Mouse (Mus musculus) right cerebral cortex, postnatal 36 days (tissue): Measurements from ENCODE around the gene Ddx4.

Experiments used
- DNase-seq, 2 experiments: peaks; one replicate each; pipeline ENCODE4 v3.0.0; 2022; ENCODE audit warnings: low spot score in 2 of 2, mixed read lengths in 1 of 2

Gene Ddx4

DNA sequence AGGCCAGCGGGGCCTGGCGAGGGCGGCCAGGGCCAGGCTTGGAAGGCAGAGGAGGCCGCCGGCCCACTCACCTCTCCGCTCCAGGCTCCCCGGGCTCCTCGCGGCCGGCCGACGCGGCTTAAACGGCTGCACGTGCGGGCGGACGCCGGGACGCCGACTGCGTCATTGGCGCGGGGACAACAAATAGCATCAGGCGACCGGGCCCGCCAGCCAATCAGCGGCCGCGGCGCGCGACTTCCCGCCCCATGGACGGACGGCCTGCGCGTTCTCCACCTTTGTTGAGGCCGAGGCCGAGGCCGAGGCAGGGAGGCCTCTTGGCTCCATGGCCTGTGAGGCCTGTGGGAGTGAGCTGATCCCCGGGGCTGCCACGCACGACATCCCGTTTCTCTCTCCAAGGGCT is at the start of gene Ddx4:
Gene Ddx4, minus strand, starts transcription at position 271 of the 400 bp plus-strand sequence.
- no peak for DNase-seq

DNA sequence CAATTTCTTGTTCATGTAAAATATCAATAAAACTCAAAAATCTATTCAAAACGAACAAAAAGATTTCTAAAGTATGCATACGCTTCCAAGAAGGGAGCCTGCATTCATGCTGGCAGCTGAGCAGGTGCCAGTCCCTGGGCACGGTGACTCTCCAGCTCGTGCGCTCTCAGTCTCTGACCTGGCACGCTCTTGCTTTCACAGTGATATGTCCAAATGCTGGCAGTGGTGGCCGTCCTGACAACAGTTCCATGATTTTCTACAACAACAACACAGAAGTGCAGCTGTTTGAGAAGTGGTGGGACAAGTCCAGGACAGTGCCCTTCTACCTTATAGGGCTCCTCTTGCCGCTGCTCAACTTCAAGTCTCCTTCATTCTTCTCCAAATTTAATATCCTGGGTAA is 49.0 kb upstream of the Ddx4 start:
- DNase-seq: no peak

DNA sequence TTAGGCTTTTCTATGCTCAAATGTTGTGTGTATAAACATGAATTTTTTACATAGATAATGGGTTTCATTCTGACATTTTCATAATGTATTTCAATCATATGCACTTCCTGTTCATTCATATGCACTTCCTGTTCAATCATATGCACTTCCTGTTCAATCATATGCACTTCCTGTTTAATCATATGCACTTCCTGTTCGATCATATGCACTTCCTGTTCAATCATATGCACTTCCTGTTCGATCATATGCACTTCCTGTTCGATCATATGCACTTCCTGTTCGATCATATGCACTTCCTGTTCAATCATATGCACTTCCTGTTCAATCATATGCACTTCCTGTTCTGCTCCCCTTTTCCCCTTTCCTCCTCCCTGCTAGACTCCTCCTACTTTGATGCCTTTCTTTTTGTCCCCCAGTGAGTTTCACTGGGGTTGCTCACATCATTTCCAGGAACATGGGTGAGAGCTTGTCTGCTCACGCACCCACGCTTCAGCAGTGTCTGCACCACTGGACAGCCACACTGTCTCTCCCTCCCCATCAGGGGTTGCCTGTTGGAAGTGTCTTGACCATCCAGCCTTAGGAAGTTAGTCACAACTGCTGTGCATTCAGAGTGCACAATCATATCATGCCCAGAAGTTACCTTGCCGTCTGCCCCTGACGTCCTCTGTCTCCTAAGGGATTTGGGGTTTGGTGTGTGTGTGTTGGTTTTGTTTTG is 43.4 kb upstream of the Ddx4 start:
- no peak for DNase-seq

DNA sequence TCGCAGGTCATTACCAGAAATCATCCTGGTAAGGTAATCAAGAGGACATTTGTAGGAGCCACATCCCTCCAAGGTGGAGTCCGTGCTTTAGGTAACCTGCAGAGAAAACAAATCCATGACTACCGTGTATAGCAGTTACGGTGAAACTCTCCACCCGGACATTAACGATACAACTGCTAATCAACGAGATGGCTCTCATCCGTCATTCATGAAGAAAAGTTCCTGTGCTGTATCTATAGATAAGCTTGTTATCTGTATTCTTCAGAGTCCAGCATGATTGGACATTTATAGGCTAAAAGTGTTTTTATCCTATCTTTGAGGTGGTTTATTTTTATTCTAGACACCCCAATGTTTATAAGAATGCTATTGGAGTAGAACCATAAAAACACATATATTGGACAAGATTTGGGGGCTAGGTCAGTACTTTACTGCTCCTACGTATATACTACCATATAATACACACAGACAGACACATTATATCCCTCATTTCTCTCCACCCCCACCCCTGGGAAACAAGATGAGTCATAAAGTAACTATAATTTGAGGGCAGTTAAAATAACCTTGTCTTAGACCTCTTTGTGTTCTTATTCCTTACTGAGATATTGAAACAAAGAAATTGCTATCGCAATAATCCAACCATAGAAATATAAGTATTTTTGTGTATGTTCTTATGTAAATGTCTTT is 40.7 kb upstream of the Ddx4 start:
- no peak for DNase-seq

DNA sequence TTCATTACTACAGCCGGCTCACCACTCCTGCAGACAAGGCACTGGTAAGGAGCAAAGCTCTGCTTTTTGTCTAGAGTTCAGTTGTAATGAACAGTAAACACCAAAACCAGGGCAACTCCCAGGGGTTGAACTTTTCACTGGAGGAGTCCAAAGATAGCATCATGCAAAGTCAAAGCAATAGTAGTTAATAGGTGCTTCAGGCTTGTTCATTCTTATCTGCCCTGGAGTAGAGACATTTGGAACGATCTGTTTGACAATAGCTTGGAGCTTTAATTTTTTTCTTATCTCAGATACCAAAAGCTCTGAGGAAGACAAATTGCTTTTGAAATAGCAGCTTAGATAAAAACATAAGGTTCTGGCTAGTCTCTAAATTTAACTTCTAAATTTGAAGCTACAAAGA is 33.9 kb upstream of the Ddx4 start:
- no peak for DNase-seq

DNA sequence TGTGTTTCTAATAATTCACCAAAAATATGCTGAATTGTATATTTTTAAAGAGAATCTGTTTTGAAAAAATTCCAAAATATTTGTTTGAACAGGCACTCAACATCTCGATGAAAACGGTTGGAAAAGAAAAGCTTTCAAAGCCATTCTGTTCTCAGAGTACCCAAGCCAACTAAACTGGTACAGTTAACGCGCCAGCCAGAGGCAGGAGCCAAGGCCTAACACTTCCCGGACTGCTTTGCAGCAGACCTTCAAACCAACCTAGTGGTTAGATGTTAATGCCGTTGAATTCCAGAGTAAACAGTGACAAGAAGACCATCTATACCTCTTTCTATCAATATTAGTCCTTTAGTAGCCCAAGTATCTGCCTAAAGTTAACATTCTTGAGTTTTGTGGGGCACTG is 31.7 kb upstream of the Ddx4 start:
- DNase-seq: no peak

DNA sequence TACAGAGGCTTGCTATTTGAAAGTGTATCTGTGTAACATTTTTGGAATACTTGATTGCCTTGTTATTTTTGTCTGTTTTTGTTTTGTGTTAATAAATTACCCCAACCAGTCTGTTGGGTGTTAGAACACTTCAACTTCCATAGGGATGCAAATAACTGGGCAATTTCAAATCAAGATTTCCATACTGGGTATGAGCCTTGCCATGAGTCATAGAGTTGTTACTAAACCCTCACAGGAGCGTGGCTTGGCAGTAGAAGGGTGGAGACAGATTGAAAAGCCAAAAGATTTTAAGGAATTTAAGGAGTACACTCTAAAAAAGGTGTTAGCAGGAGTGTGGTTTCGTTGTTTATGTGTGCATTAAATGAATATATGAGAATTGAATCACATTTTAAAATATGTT is 31.0 kb upstream of the Ddx4 start:
- DNase-seq: no peak

DNA sequence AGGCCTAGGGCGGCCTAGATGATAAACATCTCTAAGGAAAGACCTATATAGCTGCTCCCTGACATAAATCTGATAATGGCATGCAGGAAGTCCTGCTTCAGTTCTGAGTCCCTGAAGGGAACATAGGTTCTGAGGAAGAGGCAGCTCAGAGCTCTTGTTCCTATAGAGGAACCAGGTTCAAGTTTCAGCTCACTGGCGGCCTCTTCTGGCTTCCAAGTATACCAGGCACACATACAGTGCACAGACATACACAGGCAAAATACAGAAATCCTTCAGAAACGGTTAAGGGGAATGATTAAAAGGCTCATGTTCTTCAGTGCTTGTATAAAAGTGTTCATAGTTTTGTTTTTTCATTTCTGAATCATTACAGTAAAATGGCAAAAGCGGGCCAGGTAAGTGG is 25.9 kb upstream of the Ddx4 start:
- no peak for DNase-seq

DNA sequence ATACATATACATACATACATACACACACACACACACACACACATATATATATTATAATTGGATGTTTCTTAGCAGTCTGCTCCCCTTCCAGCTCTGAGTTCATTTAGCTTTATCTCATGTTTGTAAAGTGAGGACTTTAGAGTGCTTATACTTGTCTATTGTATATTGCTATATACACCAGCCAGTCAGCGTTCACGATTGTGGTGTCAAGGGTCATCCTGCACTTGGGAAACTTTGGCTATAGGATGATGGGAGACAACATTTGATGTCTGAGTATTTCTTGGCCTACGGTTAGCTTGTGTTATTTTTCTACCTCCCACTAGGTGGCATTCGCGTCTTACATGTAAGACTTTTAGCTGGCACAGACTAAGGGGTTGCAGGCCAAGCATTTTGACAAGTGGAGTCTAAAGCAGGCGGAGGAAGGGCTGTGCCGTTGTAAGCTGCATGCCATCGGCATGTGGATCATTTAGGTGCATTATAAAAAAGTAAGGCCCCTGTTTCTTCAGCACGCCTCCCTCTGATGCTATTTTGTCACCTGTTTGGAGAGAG is 21.7 kb upstream of the Ddx4 start:
- DNase-seq: peak; percentile 13 to 27

DNA sequence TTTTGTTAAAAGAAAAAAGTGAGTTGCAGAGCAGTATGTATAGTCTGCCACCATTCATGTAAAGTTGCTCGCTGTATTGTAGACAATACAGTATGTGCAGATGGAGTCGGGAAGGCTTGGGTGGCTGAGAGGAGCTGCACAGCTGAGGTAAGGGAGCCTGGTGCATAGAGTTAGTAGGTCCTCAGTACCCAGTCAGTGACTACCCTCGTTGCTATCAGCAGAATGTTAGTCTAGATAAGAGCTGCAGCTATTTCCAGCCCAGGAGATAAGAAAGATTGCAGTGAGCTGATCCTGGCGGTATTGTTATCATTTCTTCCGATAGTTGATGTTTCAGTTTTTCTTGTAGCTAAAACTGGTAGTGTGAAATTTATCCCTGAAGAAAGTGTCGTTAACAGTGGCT is 20.5 kb upstream of the Ddx4 start:
- no peak for DNase-seq

DNA sequence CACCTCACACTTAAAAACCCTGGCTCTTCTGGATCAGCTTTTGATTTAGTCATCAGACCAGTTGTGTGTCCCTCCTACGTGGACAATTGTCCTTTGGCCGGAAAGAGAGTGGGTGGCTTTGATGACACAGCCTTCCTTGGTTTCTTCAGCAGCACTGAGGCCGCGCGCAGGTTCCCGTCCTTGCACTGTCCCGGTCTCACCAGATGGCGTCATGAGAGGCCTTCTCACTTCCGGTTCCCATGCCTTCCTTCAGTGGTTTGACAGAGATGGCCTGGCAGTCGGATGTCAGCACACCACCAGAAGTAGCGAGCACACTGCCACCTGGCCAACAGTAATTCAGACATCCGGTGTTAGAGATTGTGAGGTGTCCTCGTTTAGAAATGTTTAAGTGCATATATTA is 19.4 kb upstream of the Ddx4 start:
- DNase-seq: no peak

DNA sequence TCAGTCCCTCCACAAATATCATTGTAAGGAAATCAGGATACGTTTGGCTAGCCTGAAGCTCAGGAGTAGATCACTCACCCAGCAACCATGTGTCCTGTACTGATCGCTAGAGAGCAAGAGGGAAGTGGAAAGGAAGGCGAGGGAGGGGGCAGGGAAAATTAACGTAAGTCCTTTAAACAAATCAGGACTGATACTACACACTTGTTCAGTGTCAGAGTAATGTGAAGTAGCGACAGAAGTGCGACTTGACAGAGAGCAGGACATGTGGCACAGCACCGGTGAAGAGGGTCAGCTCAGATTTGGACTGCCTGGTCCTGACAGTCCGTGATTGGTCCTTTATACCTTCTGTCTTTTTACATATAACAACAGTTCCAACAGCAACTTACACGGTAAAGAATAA is 14.9 kb upstream of the Ddx4 start:
- DNase-seq: no peak

DNA sequence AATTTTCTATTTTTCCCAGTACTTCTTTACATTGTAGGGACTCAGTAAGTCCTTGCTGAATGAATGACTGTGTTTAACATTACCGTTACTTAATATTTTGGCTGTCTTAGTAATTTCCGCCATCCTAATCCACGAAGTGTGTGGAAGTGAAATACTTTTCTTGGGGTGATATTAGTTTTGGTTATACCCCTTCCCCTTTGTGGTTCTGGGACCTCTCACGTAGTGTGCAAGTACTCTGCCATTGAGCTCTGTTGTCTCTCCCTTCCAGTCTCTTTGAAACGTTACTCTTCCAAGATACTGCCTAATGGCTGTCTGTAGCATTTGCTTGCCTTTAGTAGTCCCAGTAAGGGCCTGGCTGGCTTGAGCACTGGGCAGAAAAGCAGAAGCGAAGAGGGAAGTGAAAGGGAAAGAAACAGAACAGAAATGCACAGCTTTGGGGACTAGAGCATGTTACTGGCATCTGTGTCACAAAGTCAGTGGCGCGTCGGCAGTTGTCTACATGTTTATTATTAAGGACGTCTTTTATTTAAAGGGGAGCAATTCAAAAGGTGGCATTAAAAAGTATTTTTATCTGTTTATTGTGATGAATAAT is 14.3 kb upstream of the Ddx4 start:
- no peak for DNase-seq

DNA sequence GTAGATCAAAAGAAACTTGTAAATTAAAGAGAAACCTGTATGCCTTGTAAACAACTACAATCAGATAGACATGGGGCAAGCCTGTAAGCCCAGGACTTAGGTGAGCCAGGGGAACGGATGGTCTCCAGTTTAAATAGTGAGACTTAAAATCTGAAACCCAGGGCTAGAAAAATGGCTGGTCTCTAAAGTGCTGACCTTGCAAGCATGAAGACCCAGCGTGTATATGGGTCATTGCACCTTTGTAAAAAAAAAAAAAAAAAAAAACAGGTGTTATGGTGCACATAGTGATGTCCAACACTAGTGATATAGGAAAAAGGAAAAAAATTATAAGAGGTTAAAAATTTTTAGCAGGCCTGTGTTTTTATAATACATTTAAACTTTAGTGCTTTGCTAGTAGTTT is 9.4 kb upstream of the Ddx4 start:
- DNase-seq: no peak

DNA sequence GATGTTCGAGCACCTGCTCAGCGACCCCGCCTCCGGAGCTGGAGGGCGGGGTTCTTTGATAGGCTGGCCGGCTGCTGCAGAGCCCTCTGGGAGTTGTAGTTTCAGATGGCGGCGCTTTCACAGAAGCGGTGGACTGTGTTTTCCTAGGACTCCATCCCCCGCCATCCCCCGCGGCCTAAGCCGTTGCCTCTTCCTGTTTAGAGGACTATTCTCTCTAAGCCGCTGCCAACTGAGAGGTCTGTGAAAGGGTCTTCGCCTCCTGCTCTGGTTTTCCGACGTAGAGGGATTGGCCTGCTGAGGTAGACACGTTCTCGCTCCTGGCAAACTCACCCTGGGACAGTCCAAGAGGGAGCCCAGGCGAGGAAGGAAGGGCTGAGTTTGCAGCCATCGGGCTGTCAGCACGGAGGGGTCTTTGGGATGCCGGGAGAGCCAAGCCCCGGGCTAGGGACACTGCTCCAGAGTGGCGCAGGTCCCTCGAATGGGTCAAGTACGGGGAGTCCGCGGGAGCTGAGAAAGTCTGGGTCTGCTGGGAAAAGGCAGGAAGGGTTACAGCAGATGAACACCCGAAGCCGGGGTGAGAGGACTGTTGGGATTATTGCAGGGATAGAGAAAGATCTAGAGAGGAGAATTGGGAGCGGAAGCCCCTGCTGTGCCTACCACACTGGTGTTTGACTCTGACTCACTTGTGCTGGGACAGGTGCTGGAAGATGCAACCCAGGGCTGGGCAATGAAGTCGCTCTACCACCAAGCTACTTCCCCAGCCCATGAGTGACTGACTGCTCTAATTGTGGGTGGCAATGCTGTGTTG is 8.5 kb upstream of the Ddx4 start, which contains the start of gene Slc38a9:
Gene Slc38a9, plus strand, starts transcription at position 178 of the 808 bp plus-strand sequence.
- DNase-seq: peak; percentile 95 to 97

DNA sequence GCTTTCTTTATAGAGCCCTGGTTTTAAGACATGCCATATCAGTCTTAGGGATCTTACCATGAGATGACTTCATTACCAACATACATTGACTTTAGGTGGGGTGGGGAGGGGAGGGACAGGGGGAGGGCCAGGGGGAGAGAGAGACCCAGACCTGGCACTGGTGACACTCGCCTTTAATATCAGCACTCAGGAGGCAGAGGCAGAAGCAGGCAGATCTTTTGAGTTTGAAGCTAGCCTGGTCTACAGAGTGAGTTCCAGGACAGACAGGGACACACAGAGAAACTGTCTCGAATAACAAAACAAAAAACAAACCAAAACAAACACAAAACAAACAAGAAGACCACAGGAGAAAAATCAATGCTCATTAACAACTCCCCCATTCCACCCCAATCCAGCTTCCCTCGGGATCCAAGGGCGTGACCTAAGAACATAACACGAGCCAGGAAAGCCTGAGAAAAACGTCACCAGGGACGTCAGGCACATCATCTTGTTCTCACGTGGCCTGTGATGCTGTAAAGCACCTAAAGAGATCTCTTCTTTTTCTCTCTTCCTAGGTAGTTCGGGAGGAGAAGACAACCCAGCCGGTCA is 7.8 kb upstream of the Ddx4 start:
- DNase-seq: no peak

DNA sequence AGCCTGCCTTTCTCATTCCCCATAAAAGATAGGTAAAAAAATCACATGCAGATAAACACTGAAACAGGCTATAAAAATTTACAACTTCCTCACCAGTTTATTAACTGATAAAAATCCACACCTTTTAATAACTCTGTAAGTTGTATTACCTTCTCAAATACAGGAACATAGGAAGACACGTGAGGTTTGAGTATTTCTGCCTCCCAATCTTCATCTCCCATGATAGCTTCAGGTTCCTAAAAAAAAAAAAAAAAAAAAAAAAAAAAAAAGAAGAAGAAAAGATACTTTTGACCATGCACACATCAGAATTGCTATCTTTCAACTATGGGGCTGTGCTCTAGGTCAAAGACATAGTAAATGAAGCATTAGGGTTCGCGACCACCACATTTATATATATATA is 1.1 kb downstream of the Ddx4 start:
- no peak for DNase-seq

DNA sequence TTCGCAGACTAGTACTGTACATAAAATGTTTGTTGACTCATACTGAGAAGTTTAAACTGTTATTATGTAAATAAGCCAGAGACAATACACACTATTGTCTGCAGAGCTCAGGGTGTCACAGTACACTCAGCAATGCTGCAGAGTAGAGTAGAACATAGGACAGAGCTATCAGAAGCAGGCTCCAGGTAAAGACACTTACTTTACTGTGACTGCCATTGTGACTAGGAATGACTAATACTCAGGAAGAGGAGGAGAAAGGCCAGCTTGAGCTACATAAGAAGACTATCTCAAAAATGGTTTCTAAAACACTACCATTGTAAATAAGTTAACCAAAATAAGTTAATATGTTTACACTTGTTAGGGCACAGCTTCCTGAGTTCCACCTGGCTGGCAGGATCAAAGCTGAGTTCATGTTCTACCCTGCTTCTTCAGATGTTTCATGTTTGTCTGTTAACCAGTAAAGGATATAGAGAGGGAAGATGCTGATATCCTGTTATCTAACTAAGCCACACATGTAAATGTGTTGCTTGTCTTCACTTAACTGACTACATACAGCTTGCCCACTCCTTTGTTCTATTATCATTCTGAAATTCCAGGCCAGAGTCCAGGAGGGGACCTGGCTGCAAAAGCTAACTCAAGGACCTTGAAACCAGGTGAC is 6.6 kb downstream of the Ddx4 start:
- DNase-seq: no peak

DNA sequence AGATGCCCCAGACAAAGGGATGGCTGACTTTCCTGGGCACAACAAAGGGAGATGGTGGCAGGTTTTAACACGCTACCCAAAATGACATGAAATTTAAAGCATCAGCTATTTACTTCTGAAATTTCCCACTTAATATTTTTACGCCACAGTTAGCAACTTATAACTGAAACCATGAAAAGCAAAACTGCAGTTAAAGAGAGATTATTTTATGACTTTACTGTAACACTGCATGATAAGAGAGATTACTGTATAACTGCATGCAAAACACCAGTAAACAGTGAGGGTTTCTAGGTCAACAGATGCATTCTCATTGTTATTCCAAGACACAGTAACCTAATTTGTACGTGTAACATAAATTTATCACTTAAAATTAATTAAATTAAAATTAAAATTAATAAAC is 7.3 kb downstream of the Ddx4 start:
- no peak for DNase-seq

DNA sequence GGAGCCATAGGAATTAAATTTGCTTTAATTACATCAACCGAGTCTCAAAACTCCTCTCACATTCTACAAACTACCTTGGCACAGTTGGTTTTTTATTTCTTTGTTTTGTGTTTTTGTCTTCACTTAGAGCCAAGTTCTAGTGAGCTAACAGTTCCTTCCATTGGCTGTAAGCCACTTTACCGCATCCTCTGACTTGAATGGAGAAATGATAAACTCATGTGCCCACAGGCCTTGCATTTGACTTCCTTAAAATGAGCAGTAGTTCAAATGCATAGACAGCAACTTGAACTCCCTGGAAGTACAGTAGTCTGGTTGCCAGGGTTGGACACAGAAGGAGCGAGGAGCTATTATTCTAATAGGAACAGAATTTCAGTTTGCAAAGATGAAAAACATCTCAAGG is 9.4 kb downstream of the Ddx4 start:
- DNase-seq: no peak

DNA sequence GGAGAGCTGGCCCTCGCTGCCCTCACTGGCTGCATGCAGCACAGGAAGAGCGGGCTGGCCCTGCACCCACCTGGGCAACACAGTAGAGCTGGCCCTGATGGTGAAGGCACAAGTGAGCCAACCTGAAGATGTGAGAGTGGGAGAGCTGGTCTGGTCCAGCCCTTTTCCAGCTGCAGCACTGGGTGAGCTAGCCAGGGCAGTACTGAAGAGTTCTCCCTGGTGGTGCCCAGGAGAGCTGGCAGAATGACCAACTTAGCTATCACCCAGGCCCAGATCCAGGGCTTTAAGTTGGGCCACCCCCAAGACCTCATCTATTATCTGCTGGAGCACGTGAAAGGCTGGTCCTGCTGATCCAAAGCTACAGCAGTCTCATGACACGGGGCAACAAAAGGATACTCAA is 13.2 kb downstream of the Ddx4 start:
- no peak for DNase-seq
